Mouse (Mus musculus) 3134 (cell line): ENCODE results near the gene Tubgcp3.
"Not testable (repeated sequence)": the region's sequence is repeated elsewhere in the genome, so short reads cannot be mapped to it uniquely, and the experiment has no call there.

Experiments used
- DNase-seq: peaks from one replicate; pipeline ENCODE4 v3.0.0-alpha.2; 2011; ENCODE audit warnings: low spot score; ENCODE audit not compliant: insufficient read length; ENCODE audit errors: extremely low read depth

Gene Tubgcp3

GRCm38 (mm10) chr8:12644894-12645293 lies 27.2 kb downstream of the Tubgcp3 start:
- DNase-seq: no peak

- no peak for DNase-seq
These were observed 27.7 kb downstream of the Tubgcp3 start for GRCm38 (mm10) chr8:12644341-12644740.

- no peak for DNase-seq
These were observed 30.5 kb downstream of the Tubgcp3 start for GRCm38 (mm10) chr8:12641527-12641926.

GRCm38 (mm10) chr8:12638446-12638845 lies 33.6 kb downstream of the Tubgcp3 start:
- DNase-seq: no peak

- no peak for DNase-seq
These were observed 36.7 kb downstream of the Tubgcp3 start for GRCm38 (mm10) chr8:12635366-12635765.

- DNase-seq: no peak
These were observed 43.0 kb downstream of the Tubgcp3 start for GRCm38 (mm10) chr8:12629079-12629478.

- no peak for DNase-seq
These were observed 46.2 kb downstream of the Tubgcp3 start for GRCm38 (mm10) chr8:12625890-12626289.

- DNase-seq: no peak
These were observed 50.4 kb downstream of the Tubgcp3 start for GRCm38 (mm10) chr8:12621550-12622222.

- not testable (repeated sequence) for DNase-seq
These were observed 54.7 kb downstream of the Tubgcp3 start for GRCm38 (mm10) chr8:12617369-12617768.

GRCm38 (mm10) chr8:12613201-12613600 lies 58.8 kb downstream of the Tubgcp3 start:
- no peak for DNase-seq

GRCm38 (mm10) chr8:12609752-12610449 lies 62.1 kb downstream of the Tubgcp3 start:
- DNase-seq: no peak

GRCm38 (mm10) chr8:12608810-12609209 lies 63.2 kb downstream of the Tubgcp3 start:
- DNase-seq: no peak

- no peak for DNase-seq
These were observed 64.8 kb downstream of the Tubgcp3 start for GRCm38 (mm10) chr8:12607223-12607622.

GRCm38 (mm10) chr8:12583785-12584184 lies 88.3 kb downstream of the Tubgcp3 start:
- no peak for DNase-seq

- not testable (repeated sequence) for DNase-seq
These were observed 92.6 kb downstream of the Tubgcp3 start for GRCm38 (mm10) chr8:12579339-12579999.

- DNase-seq: no peak
These were observed 95.3 kb downstream of the Tubgcp3 start for GRCm38 (mm10) chr8:12576739-12577138.

- no peak for DNase-seq
These were observed 96.0 kb downstream of the Tubgcp3 start for GRCm38 (mm10) chr8:12576003-12576402.

- DNase-seq: no peak
These were observed 99.1 kb downstream of the Tubgcp3 start, which contains the start of gene Spaca7 for GRCm38 (mm10) chr8:12572814-12573534. Gene Spaca7 (plus strand): TSS chr8:12573029.

- no peak for DNase-seq
These were observed 105.5 kb downstream of the Tubgcp3 start for GRCm38 (mm10) chr8:12566509-12566908.

- no peak for DNase-seq
These were observed 106.6 kb downstream of the Tubgcp3 start for GRCm38 (mm10) chr8:12565488-12565887.

GRCm38 (mm10) chr8:12564307-12564706 lies 107.7 kb downstream of the Tubgcp3 start:
- no peak for DNase-seq
